Mouse (Mus musculus) midbrain, postnatal 0 days (tissue): Measurements from ENCODE around the gene Rbm5. TPM values are rescaled to one million over a fixed set of nuclear protein-coding genes. Genes with fewer than 3 reads are reported as not detected.

ENCODE experiments used
- ATAC-seq: fragments of 200-750 bp; cut with Nextera tagmentation; 2 replicates; pipeline ENCODE4 v1.8.0; 2017; ENCODE audit warnings: moderate number of reproducible peaks, mild to moderate bottlenecking, moderate TSS enrichment, moderate library complexity; ENCODE audit not compliant: low FRiP score
- DNase-seq: peaks from one replicate; pipeline ENCODE4 v3.0.0-alpha.2; 2015; ENCODE audit warnings: low spot score
- H3K27ac ChIP-seq: fragments of 300-500 bp; sonication (generic); 2 replicates; pipeline ENCODE4 v1.5.1; 2014; ENCODE audit warnings: low read depth, mild to moderate bottlenecking, low read length, mixed read lengths
- H3K27me3 ChIP-seq: fragments of 300-500 bp; sonication (generic); 2 replicates; pipeline ENCODE4 v1.6.1; 2014; ENCODE audit warnings: low read length, control low read depth, mixed read lengths; ENCODE audit not compliant: insufficient read depth
- H3K36me3 ChIP-seq: fragments of 300-500 bp; sonication (generic); 2 replicates; pipeline ENCODE4 v1.6.1; 2014; ENCODE audit warnings: low read length, control low read depth, mixed read lengths; ENCODE audit not compliant: insufficient read depth
- H3K4me1 ChIP-seq: fragments of 300-500 bp; sonication (generic); 2 replicates; pipeline ENCODE4 v1.6.1; 2014; ENCODE audit warnings: mild to moderate bottlenecking, control low read depth, antibody characterized with exemption, low read length, mixed read lengths; ENCODE audit not compliant: insufficient read depth
- H3K4me2 ChIP-seq: fragments of 300-500 bp; sonication (generic); 2 replicates; pipeline ENCODE4 v1.6.1; 2014; ENCODE audit warnings: low read depth, mild to moderate bottlenecking, low read length, mixed read lengths; ENCODE audit not compliant: poor library complexity, severe bottlenecking
- H3K4me3 ChIP-seq: fragments of 300-500 bp; sonication (generic); 2 replicates; pipeline ENCODE4 v1.5.1; 2014; ENCODE audit warnings: low read depth, mild to moderate bottlenecking, low read length, moderate library complexity
- H3K9ac ChIP-seq: fragments of 300-500 bp; sonication (generic); replicated peaks from 2 replicates; pipeline ENCODE4 v1.6.1; 2014; ENCODE audit warnings: mild to moderate bottlenecking, low read length, moderate library complexity, mixed read lengths; ENCODE audit not compliant: poor library complexity, severe bottlenecking
- H3K9me3 ChIP-seq: fragments of 300-500 bp; sonication (generic); 2 replicates; pipeline ENCODE4 v1.6.1; 2016; ENCODE audit warnings: low read length, control low read depth
- CTCF ChIP-seq: IDR thresholded peaks from 2 replicates; pipeline ENCODE4 v1.5.1; 2016; ENCODE audit warnings: antibody characterized with exemption, mild to moderate bottlenecking
- WGBS: fragments of 180-500 bp; shearing (Covaris S2); extraction: QIAGEN DNeasy Blood & Tissue Kit; methylation state at CpG from one replicate; pipeline ENCODE4 v1.1.7; 2014; 5-methylcytosine and 5-hydroxymethylcytosine counted together
- polyA plus RNA-seq: library from polyadenylated mRNA; unstranded; fragments of >200 nt; fragmentation: Nextera tagmentation; extraction: Ambion mirVana; gene quantifications from 2 replicates; pipeline ENCODE4 v1.2.1, GENCODE M21; 2015
- total RNA-seq: library from RNA; depleted of rRNA; stranded (reverse); fragments of >200 nt; gene quantifications from 2 replicates; pipeline ENCODE4 v1.2.3, GENCODE M21; 2014

Gene Rbm5
- total and polyA plus RNA-seq, 2 experiments from 2014 or later, result 142 to 160 TPM

GRCm38 (mm10) chr9:107709096-107709696 is 61.6 kb downstream of the Rbm5 start:
- peak; percentile 17 for ATAC-seq
- peaks cover 12% of the 10 kb centered on the region for H3K4me1 ChIP-seq
- WGBS, result 1% methylated on average over 41 of the region's 55 CpGs

GRCm38 (mm10) chr9:107708439-107709095 is 62.2 kb downstream of the Rbm5 start:
- H3K4me3 ChIP-seq, result peak overlapping the region; percentile 70
- WGBS, result 2% methylated on average over 21 of the region's 21 CpGs
- H3K4me1 ChIP-seq, result peaks cover 12% of the 10 kb centered on the region
- H3K27me3 ChIP-seq, result no peaks in the 10 kb centered on the region
- H3K9me3 ChIP-seq, result no peaks in the 10 kb centered on the region
- H3K4me2 ChIP-seq, result peak overlapping the region; percentile 84
- ATAC-seq (no peak), DNase-seq (no peak)
- peak overlapping the region; percentile 87 for H3K27ac ChIP-seq
- peak; percentile 21 for TF ChIP-seq CTCF
- H3K9ac ChIP-seq, result peak overlapping the region; percentile 93
- peaks cover 10% of the 10 kb centered on the region; the same call in 1 of the 2 replicates for H3K36me3 ChIP-seq

More at GRCm38 (mm10) chr9:107709096-107709696, 61.6 kb downstream of the Rbm5 start:
- Histone ChIP-seq H3K4me3 (peak overlapping the region; percentile 70), H3K27me3 (no peaks in the 10 kb centered on the region), H3K4me2 (peak overlapping the region; percentile 84), H3K27ac (peak overlapping the region; percentile 87), H3K9ac (peak overlapping the region; percentile 93), H3K9me3 (no peaks in the 10 kb centered on the region), H3K36me3 (peaks cover 10% of the 10 kb centered on the region; the same call in 1 of the 2 replicates)
- no peak for TF ChIP-seq CTCF
- no peak for DNase-seq

- peaks cover 16% of the 10 kb centered on the region; the same call in 1 of the 2 replicates for H3K36me3 ChIP-seq
- H3K27me3 ChIP-seq, result no peaks in the 10 kb centered on the region
- ATAC-seq, result no peak
- 5% methylated on average over 17 of the region's 17 CpGs for WGBS
- peak overlapping the region; percentile 84 for H3K4me2 ChIP-seq
- DNase-seq, result no peak
- peak overlapping the region; percentile 70 for H3K4me3 ChIP-seq
- H3K27ac ChIP-seq, result peak overlapping the region; percentile 87
- no peaks in the 10 kb centered on the region for H3K9me3 ChIP-seq
- no peak for TF ChIP-seq CTCF
- H3K9ac ChIP-seq, result peak overlapping the region; percentile 93
- peaks cover 12% of the 10 kb centered on the region for H3K4me1 ChIP-seq
Observed at GRCm38 (mm10) chr9:107707701-107708438, 62.9 kb downstream of the Rbm5 start.

GRCm38 (mm10) chr9:107706781-107707211 is 64.0 kb downstream of the Rbm5 start:
- peak overlapping the region; percentile 87; the same call in 1 of the 2 replicates for H3K27ac ChIP-seq
- no peak for ATAC-seq
- 5% methylated on average over 14 of the region's 14 CpGs for WGBS
- H3K4me3 ChIP-seq, result peak overlapping the region; percentile 70
- no peak for DNase-seq
- no peaks in the 10 kb centered on the region for H3K9me3 ChIP-seq
- H3K4me1 ChIP-seq, result peaks cover 12% of the 10 kb centered on the region
- H3K4me2 ChIP-seq, result peak overlapping the region; percentile 84
- no peak for TF ChIP-seq CTCF
- H3K36me3 ChIP-seq, result peaks cover 19% of the 10 kb centered on the region; the same call in 1 of the 2 replicates
- H3K9ac ChIP-seq, result peak overlapping the region; percentile 93
- H3K27me3 ChIP-seq, result no peaks in the 10 kb centered on the region

GRCm38 (mm10) chr9:107703337-107704122 is 67.3 kb downstream of the Rbm5 start:
- no peak overlapping the region for H3K9ac ChIP-seq
- no peak for DNase-seq
- no peaks in the 10 kb centered on the region for H3K27me3 ChIP-seq
- no peak overlapping the region for H3K4me2 ChIP-seq
- peaks cover 19% of the 10 kb centered on the region; the same call in 1 of the 2 replicates for H3K36me3 ChIP-seq
- H3K9me3 ChIP-seq, result no peaks in the 10 kb centered on the region
- no peak for TF ChIP-seq CTCF
- ATAC-seq, result no peak
- 71% methylated on average over 14 of the region's 14 CpGs for WGBS
- H3K27ac ChIP-seq, result no peak overlapping the region
- H3K4me3 ChIP-seq, result no peak overlapping the region
- peaks cover 29% of the 10 kb centered on the region for H3K4me1 ChIP-seq
